Mouse (Mus musculus): ENCODE results near the gene Eif2ak2. TPM values are rescaled to one million over a fixed set of nuclear protein-coding genes. Genes with fewer than 3 reads are reported as not detected.

Gene Eif2ak2
- polyA plus RNA-seq (2014; fragmentation: Illumina TruSeq; extraction: RNeasy Lipid Tissue Mini Kit (QIAGEN cat#74804); ENCODE audit: low read depth, low replicate concordance), result 95.5 TPM

GRCm38 (mm10) chr17:78882401-78883112 is at the start of gene Eif2ak2:
TSS of gene Eif2ak2 (minus strand) at chr17:78882573.

GRCm38 (mm10) chr17:78916369-78916813 is 34.0 kb upstream of the Eif2ak2 start, which contains the start of gene Cebpzos:
TSS of gene Cebpzos (plus strand) at chr17:78916500.

GRCm38 (mm10) chr17:78906892-78907291 is 24.5 kb upstream of the Eif2ak2 start, which contains the start of gene Sult6b1:
TSS of gene Sult6b1 (minus strand) at chr17:78906992.

GRCm38 (mm10) chr17:78834856-78835835 is 47.2 kb downstream of the Eif2ak2 start, which contains the start of the genes Heatr5b and Gpatch11:
TSS of gene Heatr5b (minus strand) at chr17:78835364.
TSS of gene Gpatch11 (plus strand) at chr17:78835567.

Other genes starting within 250 kb of the Eif2ak2 start
- 50.2 TPM for gene Strn, start 145.4 kb downstream of the Eif2ak2 start, polyA plus RNA-seq (2014; fragmentation: Illumina TruSeq; extraction: RNeasy Lipid Tissue Mini Kit (QIAGEN cat#74804); ENCODE audit: low read depth, low replicate concordance)
- 10.4 TPM for gene Heatr5b, start 47.2 kb downstream of the Eif2ak2 start, polyA plus RNA-seq (2014; fragmentation: Illumina TruSeq; extraction: RNeasy Lipid Tissue Mini Kit (QIAGEN cat#74804); ENCODE audit: low read depth, low replicate concordance)
- gene Gpatch11, start 47.0 kb downstream of the Eif2ak2 start, polyA plus RNA-seq (2014; fragmentation: Illumina TruSeq; extraction: RNeasy Lipid Tissue Mini Kit (QIAGEN cat#74804); ENCODE audit: low read depth, low replicate concordance), result 19.9 TPM
- not detected for gene Sult6b1, start 24.4 kb upstream of the Eif2ak2 start, polyA plus RNA-seq (2014; fragmentation: Illumina TruSeq; extraction: RNeasy Lipid Tissue Mini Kit (QIAGEN cat#74804); ENCODE audit: low read depth, low replicate concordance)
- gene Cebpzos, start 33.9 kb upstream of the Eif2ak2 start, polyA plus RNA-seq (2014; fragmentation: Illumina TruSeq; extraction: RNeasy Lipid Tissue Mini Kit (QIAGEN cat#74804); ENCODE audit: low read depth, low replicate concordance), result 65.9 TPM
- 60.0 TPM for gene Cebpz, start 54.5 kb upstream of the Eif2ak2 start, polyA plus RNA-seq (2014; fragmentation: Illumina TruSeq; extraction: RNeasy Lipid Tissue Mini Kit (QIAGEN cat#74804); ENCODE audit: low read depth, low replicate concordance)
- gene Ndufaf7, start 54.6 kb upstream of the Eif2ak2 start, polyA plus RNA-seq (2014; fragmentation: Illumina TruSeq; extraction: RNeasy Lipid Tissue Mini Kit (QIAGEN cat#74804); ENCODE audit: low read depth, low replicate concordance), result 49.0 TPM
- gene Prkd3, start 138.2 kb upstream of the Eif2ak2 start, polyA plus RNA-seq (2014; fragmentation: Illumina TruSeq; extraction: RNeasy Lipid Tissue Mini Kit (QIAGEN cat#74804); ENCODE audit: low read depth, low replicate concordance), result 31.5 TPM
- 32.2 TPM for gene Qpct, start 169.3 kb upstream of the Eif2ak2 start, polyA plus RNA-seq (2014; fragmentation: Illumina TruSeq; extraction: RNeasy Lipid Tissue Mini Kit (QIAGEN cat#74804); ENCODE audit: low read depth, low replicate concordance)